Mouse (Mus musculus): ENCODE results near the gene 4931414P19Rik. TPM values are rescaled to one million over a fixed set of nuclear protein-coding genes. Genes with fewer than 3 reads are reported as not detected.

Gene 4931414P19Rik
- polyA plus RNA-seq (2014; fragmentation: Illumina TruSeq; extraction: RNeasy Lipid Tissue Mini Kit (QIAGEN cat#74804); ENCODE audit: low read depth, low replicate concordance) = 4.7 TPM

DNA sequence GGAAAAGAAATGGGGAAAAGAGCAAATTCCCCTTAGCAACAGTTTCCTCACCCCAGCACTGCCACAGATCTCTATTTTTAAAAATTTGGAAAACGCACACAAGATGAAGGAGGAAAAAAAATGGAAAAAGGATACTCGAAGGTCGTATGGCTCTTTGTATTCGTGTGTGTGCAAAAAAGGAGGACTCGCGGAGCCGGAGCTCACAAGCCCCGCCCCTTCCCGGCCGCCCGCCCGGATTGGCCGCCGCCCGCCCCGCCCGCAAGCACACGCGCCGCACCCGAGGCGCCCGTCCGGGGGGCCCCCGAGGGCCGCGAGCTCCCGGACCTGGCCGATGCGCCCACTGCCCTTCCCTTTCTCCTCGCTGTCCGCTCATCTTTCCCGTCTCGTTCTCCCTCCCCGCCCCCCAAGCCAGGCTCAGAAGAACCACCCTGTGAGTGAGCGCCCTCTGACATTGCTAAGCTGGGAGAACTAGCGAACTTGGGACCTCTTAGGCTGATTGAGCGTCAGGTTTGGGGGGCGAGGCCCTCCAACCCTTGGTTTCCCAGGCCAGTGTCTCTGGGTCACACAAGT, at the start of gene 4931414P19Rik:
4931414P19Rik (minus strand) TSS at position 242 of the 570 bp plus-strand sequence.

DNA sequence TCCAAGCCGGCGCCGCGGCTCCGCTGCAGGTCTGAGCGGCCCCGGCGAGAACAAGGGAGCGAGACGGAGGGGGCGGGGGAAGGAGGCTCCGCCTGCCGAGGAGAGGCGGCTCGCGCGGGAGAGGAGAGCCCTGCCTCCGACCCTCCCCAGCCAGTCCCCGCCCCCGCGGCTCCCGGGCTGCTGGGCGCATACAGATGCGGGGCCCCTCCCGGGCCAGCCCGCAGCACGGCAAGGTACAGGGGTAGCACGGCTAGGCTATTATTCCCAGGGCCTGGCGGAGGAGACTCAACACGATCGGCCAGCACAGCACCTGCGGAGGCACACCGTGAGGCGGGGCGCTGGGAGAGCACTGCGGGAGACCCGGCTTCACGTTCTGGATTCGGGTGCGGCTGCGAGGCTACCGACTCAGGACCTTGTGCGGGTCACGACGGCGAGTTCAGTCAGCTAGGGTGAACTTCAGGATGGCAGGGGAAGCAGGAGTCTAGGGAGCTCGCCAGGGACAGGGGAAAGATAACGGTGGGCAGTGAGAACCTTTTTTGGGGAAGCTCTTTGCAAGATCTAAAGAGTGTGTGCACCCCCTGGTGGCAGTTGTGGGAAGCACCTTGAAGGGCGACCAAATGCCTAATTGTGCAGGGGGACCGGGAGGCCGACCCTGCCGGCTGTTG, 35.6 kb upstream of the 4931414P19Rik start, which contains the start of gene Cdh24:
Cdh24 (minus strand) TSS at position 60 of the 665 bp plus-strand sequence.

DNA sequence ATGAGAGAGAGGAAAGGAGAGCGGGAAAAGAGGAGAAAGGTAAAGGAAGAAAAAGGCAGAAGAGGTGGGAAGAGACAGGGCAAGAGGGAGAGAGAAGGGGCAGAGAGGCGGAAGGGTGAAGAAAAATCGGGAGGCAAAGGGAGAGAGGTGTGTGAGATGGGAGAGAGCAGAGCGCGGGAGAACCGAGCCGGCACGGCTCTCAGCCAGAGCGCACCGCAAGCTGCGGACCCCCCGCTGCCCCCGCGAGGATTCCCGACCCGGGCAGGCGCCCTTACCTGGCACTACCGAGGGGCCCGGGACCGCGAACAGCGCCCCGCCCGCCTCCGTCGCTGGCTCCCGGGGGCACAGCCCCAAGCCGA, 35.1 kb upstream of the 4931414P19Rik start, which contains the start of gene Gm17606:
Gm17606 (plus strand) TSS at position 7 of the 359 bp plus-strand sequence.

DNA sequence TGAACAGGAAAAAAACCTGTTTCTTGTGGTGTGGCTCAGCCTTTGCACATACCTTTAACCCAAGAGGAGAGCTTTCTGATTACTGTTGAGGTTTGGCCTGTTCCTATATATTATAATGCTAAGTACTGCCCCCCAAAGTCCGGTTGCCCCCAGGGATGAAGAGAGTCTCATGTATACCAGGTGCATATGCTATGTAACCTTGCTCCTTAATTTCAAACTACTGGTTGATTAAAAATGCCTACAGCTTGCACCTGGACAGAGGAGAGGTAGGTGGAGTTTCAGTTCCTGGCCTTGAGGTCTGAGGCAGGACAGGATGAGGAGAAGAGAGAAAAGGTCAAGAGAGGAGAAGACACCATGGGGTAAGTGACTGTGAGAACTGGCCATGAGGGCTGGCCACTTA, 15.3 kb upstream of the 4931414P19Rik start, which contains the start of gene Psmb11:
Psmb11 (plus strand) TSS at position 301 of the 400 bp plus-strand sequence.

DNA sequence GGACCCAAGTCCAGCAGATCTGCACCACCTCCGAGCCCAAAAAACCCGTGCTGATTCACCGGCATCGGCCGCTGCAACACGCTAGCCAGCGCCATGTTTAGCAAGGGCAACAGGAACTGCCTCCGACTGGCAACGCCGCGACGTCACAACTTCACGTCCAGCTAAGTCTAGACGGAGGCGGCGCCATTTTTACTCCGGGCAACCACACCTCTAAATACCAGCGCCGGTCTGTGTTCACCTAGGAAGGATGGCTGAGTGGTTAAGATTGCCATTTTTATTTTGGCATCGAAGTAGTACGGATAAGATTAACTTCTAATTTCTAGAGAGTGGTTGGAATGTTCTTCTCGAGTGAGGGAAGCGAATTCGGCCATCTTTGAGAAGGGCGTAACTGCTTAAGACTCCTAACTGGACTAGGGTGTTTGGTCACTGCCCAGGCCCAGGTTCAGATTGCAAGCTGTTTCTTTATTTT, 12.1 kb upstream of the 4931414P19Rik start, which contains the start of gene Psmb5:
Psmb5 (minus strand) TSS at position 126 of the 469 bp plus-strand sequence.

DNA sequence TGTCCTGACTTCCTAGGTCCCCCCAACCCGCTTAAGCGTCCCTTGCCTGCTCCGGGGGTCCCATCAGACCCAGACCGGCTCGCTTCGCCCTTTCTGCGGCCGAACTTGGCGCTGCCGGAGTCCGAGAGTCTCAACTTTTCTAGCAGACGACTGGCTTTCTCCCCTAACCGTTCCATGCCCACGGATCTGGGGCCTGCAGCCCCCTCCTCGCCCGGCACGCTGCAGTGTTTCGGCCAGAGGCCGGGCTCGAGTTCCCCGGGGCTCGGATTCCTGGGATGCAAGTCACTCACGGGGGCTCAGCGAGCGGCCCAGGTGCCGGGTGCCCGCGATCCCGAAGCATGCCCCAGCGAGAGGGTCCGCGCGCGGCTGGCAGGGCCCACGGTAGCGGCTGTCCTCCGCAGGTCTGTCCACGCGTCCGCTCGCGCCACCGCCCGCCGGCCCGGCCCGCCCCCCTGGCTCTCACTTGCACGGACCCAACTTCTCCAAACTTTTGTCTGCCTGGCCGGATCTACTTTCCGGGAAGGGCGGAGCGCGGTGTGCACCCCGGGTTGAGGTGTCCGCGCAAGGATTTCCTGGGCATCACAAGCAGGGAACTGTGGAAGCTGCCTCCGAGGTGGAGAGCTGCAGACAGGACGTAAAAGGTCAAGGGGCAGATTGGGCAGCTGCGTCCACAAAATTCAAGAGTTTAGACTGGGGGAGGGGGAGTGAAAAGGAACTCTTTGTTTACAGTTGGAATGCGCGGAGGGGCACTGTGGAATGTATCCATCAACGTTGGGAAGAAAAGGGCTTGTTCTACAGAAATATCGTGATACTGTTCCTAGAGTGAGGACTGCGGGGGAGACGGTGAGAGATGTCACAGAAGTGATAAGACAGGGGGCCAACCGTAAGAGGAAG, 28.5 kb downstream of the 4931414P19Rik start, which contains the start of gene Ajuba:
Ajuba (minus strand) TSS at position 470 of the 894 bp plus-strand sequence.

DNA sequence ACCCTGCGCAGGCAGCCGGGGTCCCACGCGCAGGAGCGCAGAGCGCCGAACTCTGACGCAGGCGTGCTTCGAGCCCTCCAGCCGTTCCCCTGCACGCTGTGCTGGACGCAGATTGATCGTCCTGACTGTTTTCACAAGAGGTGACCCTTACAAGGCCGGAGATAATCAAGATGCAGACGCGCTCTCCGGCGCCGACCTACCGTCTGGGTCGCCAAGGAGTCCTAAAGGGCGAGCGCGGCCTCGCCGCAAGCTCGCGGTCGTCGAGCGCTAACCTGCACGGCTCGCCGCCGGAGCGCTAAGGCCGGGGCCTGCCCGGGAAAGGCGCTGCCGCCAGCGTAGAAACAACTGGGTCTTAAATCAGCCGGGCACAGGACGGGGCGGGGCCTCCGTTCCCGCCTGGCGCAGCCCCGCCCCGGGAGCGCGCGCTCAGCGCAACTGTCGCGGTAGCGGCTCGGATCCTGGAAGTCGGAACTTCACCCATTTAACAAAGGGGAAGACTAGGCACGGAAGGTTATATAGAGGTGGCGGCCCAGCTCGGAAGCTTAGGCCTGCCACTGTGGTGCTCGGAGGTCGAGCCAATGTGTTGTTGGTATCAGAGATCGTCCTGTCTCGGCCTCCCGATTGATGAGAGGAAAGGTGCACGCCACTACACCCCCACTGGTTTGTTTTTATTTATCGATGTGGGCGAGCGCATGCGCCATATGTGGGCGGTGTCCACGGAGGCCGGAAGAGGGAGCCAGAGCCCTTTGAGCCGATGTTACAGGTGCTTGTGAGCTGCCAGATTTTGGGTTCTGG, 51.6 kb downstream of the 4931414P19Rik start, which contains the start of gene Haus4:
Haus4 (minus strand) TSS at position 642 of the 795 bp plus-strand sequence.

Other genes with a start within 250 kb of the 4931414P19Rik start
- 88.7 TPM for gene Oxa1l, start 245.2 kb downstream of the 4931414P19Rik start, polyA plus RNA-seq (2014; fragmentation: Illumina TruSeq; extraction: RNeasy Lipid Tissue Mini Kit (QIAGEN cat#74804); ENCODE audit: low read depth, low replicate concordance)
- 13.5 TPM for gene Slc7a7, start 188.2 kb downstream of the 4931414P19Rik start, polyA plus RNA-seq (2014; fragmentation: Illumina TruSeq; extraction: RNeasy Lipid Tissue Mini Kit (QIAGEN cat#74804); ENCODE audit: low read depth, low replicate concordance)
- 135 TPM for gene Mrpl52, start 179.1 kb downstream of the 4931414P19Rik start, polyA plus RNA-seq (2014; fragmentation: Illumina TruSeq; extraction: RNeasy Lipid Tissue Mini Kit (QIAGEN cat#74804); ENCODE audit: low read depth, low replicate concordance)
- gene Mmp14, start 174.4 kb downstream of the 4931414P19Rik start, polyA plus RNA-seq (2014; fragmentation: Illumina TruSeq; extraction: RNeasy Lipid Tissue Mini Kit (QIAGEN cat#74804); ENCODE audit: low read depth, low replicate concordance) = 17.9 TPM
- gene Lrp10, start 141.9 kb downstream of the 4931414P19Rik start, polyA plus RNA-seq (2014; fragmentation: Illumina TruSeq; extraction: RNeasy Lipid Tissue Mini Kit (QIAGEN cat#74804); ENCODE audit: low read depth, low replicate concordance) = 37.3 TPM
- not detected for gene Rem2, start 129.9 kb downstream of the 4931414P19Rik start, polyA plus RNA-seq (2014; fragmentation: Illumina TruSeq; extraction: RNeasy Lipid Tissue Mini Kit (QIAGEN cat#74804); ENCODE audit: low read depth, low replicate concordance)
- gene Prmt5, start 88.5 kb downstream of the 4931414P19Rik start, polyA plus RNA-seq (2014; fragmentation: Illumina TruSeq; extraction: RNeasy Lipid Tissue Mini Kit (QIAGEN cat#74804); ENCODE audit: low read depth, low replicate concordance) = 33.3 TPM
- gene Haus4, start 51.4 kb downstream of the 4931414P19Rik start, polyA plus RNA-seq (2014; fragmentation: Illumina TruSeq; extraction: RNeasy Lipid Tissue Mini Kit (QIAGEN cat#74804); ENCODE audit: low read depth, low replicate concordance) = 4.4 TPM
- 6.6 TPM for gene Ajuba, start 28.4 kb downstream of the 4931414P19Rik start, polyA plus RNA-seq (2014; fragmentation: Illumina TruSeq; extraction: RNeasy Lipid Tissue Mini Kit (QIAGEN cat#74804); ENCODE audit: low read depth, low replicate concordance)
- gene Psmb5, start 12.0 kb upstream of the 4931414P19Rik start, polyA plus RNA-seq (2014; fragmentation: Illumina TruSeq; extraction: RNeasy Lipid Tissue Mini Kit (QIAGEN cat#74804); ENCODE audit: low read depth, low replicate concordance) = 173 TPM
- gene Psmb11, start 15.4 kb upstream of the 4931414P19Rik start, polyA plus RNA-seq (2014; fragmentation: Illumina TruSeq; extraction: RNeasy Lipid Tissue Mini Kit (QIAGEN cat#74804); ENCODE audit: low read depth, low replicate concordance) = not detected
- not detected for gene Gm17606, start 35.0 kb upstream of the 4931414P19Rik start, polyA plus RNA-seq (2014; fragmentation: Illumina TruSeq; extraction: RNeasy Lipid Tissue Mini Kit (QIAGEN cat#74804); ENCODE audit: low read depth, low replicate concordance)
- gene Cdh24, start 35.4 kb upstream of the 4931414P19Rik start, polyA plus RNA-seq (2014; fragmentation: Illumina TruSeq; extraction: RNeasy Lipid Tissue Mini Kit (QIAGEN cat#74804); ENCODE audit: low read depth, low replicate concordance) = 0.58 TPM
- gene 1700123O20Rik, start 80.2 kb upstream of the 4931414P19Rik start, polyA plus RNA-seq (2014; fragmentation: Illumina TruSeq; extraction: RNeasy Lipid Tissue Mini Kit (QIAGEN cat#74804); ENCODE audit: low read depth, low replicate concordance) = 15.0 TPM
- gene Acin1, start 80.9 kb upstream of the 4931414P19Rik start, polyA plus RNA-seq (2014; fragmentation: Illumina TruSeq; extraction: RNeasy Lipid Tissue Mini Kit (QIAGEN cat#74804); ENCODE audit: low read depth, low replicate concordance) = 103 TPM
- gene Gm29776, start 92.8 kb upstream of the 4931414P19Rik start, polyA plus RNA-seq (2014; fragmentation: Illumina TruSeq; extraction: RNeasy Lipid Tissue Mini Kit (QIAGEN cat#74804); ENCODE audit: low read depth, low replicate concordance) = not detected
- not detected for gene Cebpe, start 106.2 kb upstream of the 4931414P19Rik start, polyA plus RNA-seq (2014; fragmentation: Illumina TruSeq; extraction: RNeasy Lipid Tissue Mini Kit (QIAGEN cat#74804); ENCODE audit: low read depth, low replicate concordance)
- gene Slc7a8, start 176.0 kb upstream of the 4931414P19Rik start, polyA plus RNA-seq (2014; fragmentation: Illumina TruSeq; extraction: RNeasy Lipid Tissue Mini Kit (QIAGEN cat#74804); ENCODE audit: low read depth, low replicate concordance) = 2.3 TPM
- not detected for gene Rnf212b, start 208.1 kb upstream of the 4931414P19Rik start, polyA plus RNA-seq (2014; fragmentation: Illumina TruSeq; extraction: RNeasy Lipid Tissue Mini Kit (QIAGEN cat#74804); ENCODE audit: low read depth, low replicate concordance)

All from heart, adult 10 weeks (tissue).